Mouse (Mus musculus) liver, postnatal 0 days (tissue): ENCODE measurements around the gene Gjc1.

ENCODE experiments used
- CTCF ChIP-seq: sonication (generic); IDR thresholded peaks from 2 replicates; pipeline ENCODE4 v1.5.1; 2016; ENCODE audit warnings: antibody characterized with exemption, low read depth
- EP300 ChIP-seq: IDR thresholded peaks from 2 replicates; pipeline ENCODE4 v1.6.1; 2016; ENCODE audit warnings: antibody characterized with exemption, low read depth, mild to moderate bottlenecking

DNA sequence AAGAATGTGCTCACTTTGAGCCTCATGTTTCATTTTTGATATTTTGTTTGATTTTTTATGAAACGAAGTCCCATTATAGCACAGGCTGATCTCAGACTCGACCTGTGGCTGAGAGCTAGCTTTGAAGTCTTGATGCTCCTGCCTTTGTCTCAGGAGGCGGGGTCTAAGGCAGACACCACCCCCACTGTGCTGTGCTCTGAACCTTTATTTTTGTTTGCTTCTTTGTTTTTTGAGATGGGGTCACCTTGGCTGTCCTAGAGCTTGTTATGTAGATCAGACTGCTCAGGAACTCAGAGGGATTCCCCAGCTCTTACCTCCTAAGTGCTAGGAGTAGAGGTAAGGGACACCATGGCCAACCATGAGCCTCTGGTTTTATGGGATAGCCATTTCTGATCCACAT is 932 bp upstream of the Gjc1 start:
- TF ChIP-seq CTCF (no peak), EP300 (no peak)
